In genomic region chr9:83625085-83625484, GRCm38 (mm10) we compare ENCODE assay signal across 17 mouse cellular contexts.
"Had no signal": no experiment of that assay in that cellular context is flagged by ENCODE, and none has a peak within 500 bp of the region (broad histone marks: within the 10 kb centered on the region; RNA-seq: fewer than 3 reads in every experiment).

No protein-coding gene starts in this region.

- H3K4me3 ChIP-seq: lung, embryonic 15.5 days; megakaryocyte, embryonic 14.5 days; midbrain, embryonic 12.5 days; neural tube, embryonic 12.5 days; stomach, embryonic 15.5 days had no signal

- H3K4me2 ChIP-seq: lung, embryonic 15.5 days; midbrain, embryonic 12.5 days; neural tube, embryonic 12.5 days; stomach, embryonic 15.5 days had no signal

- H3K27me3 ChIP-seq: lung, embryonic 15.5 days; megakaryocyte, embryonic 14.5 days; midbrain, embryonic 12.5 days; neural tube, embryonic 12.5 days; stomach, embryonic 15.5 days had no signal

- H3K9ac ChIP-seq: lung, embryonic 15.5 days; midbrain, embryonic 12.5 days; neural tube, embryonic 12.5 days; stomach, embryonic 15.5 days had no signal

- ATAC-seq: lung, postnatal 0 days; midbrain, embryonic 16.5 days had no signal

- H3K36me3 ChIP-seq: lung, embryonic 15.5 days; midbrain, embryonic 12.5 days; neural tube, embryonic 12.5 days; stomach, embryonic 15.5 days had no signal

- H3K27ac ChIP-seq: lung, embryonic 15.5 days; macrophage; midbrain, embryonic 12.5 days; neural tube, embryonic 12.5 days; stomach, embryonic 15.5 days; stomach, postnatal 0 days had no signal

- H3K4me1 ChIP-seq: lung, embryonic 15.5 days; megakaryocyte, embryonic 14.5 days; stomach, embryonic 15.5 days had no signal

- DNase-seq: lung, adult 2 months; lung, postnatal 14 days; lung, postnatal 36 days; midbrain, embryonic 14.5 days; right cerebral cortex, postnatal 14 days; thymus, adult 2 months; thymus, postnatal 25 days; thymus, postnatal 4 days had no signal

- H3K9me3 ChIP-seq: lung, embryonic 15.5 days; midbrain, embryonic 12.5 days; neural tube, embryonic 12.5 days; stomach, embryonic 15.5 days had no signal
